Mouse (Mus musculus): ENCODE data around the gene Riox2.

DNA sequence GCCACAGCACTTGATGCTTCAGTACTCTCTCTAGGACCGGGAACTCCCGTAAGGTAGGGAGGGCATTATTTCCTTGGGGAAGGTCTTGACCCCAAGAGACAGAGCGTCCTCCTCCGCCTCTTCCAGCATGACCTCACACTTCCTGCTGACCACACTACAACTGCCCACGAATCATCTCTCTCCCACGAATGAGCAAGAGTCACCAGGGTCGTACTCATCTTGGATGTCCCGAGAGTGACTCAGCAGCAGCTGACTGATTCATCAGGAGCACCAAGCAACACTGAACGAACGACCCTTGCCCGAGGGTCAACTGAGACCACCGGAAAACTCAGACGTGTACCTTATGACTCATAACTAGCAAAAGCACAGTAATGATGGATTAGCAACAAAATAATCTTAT lies 58.0 kb downstream of the Riox2 start:
- TF ChIP-seq POLR2A (IDR thresholded peaks at IDR 0.05; ENCODE audit: insufficient read depth, low read depth, low read length) (no peak), CTCF (IDR thresholded peaks at IDR 0.05) (no peak), EP300 (IDR thresholded peaks at IDR 0.05; ENCODE audit: insufficient read depth, low read depth, low read length) (no peak)

All from heart, adult 2 months (tissue).